Mouse (Mus musculus) layer of hippocampus, adult 9-10 months (tissue): ENCODE results near the gene Etl4.

Experiments used
- DNase-seq: peaks from one replicate; pipeline ENCODE4 v3.0.0; 2022; ENCODE audit warnings: low spot score

Gene Etl4

GRCm38 (mm10) chr2:20520636-20521595 is 611.3 kb downstream of the Etl4 start:
- DNase-seq: no peak

- no peak for DNase-seq
Observed at GRCm38 (mm10) chr2:20521686-20522285, 612.2 kb downstream of the Etl4 start.

GRCm38 (mm10) chr2:20523636-20524035 is 614.1 kb downstream of the Etl4 start:
- DNase-seq: no peak

DNA sequence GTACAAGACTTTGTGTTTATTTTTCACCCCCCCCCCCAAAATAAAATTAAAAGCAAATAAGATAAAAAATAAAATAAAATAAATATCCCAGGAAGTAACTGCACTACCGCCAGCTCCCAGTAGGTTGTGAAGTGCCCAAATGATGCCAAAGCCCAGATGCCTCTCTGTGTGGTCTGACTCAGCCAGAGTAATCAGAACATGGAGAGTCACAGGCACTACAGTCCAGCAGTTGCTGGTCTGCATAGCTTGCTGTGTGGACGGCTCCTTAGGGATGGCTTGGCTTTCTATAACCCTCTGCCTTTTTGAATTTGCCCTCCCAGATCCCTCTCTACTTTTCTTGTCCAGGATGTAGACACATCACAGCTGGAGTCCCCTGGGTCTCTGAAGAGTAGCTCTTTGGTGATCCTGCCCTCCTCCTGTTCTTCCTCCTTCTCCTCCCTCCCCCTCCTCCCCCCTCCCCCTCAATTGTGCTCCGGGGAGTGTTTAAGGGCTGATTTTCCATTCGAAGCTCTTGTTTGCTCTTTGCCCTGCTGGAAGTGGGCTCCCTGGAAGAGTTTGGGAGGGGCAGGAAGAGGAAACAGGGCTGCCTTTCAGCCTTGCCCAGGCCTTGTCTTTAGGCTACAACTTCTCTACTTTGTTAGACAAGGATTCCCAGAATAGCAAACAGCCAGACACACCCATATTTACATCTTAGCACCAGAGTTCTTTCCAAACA is 616.5 kb downstream of the Etl4 start:
- DNase-seq: no peak

DNA sequence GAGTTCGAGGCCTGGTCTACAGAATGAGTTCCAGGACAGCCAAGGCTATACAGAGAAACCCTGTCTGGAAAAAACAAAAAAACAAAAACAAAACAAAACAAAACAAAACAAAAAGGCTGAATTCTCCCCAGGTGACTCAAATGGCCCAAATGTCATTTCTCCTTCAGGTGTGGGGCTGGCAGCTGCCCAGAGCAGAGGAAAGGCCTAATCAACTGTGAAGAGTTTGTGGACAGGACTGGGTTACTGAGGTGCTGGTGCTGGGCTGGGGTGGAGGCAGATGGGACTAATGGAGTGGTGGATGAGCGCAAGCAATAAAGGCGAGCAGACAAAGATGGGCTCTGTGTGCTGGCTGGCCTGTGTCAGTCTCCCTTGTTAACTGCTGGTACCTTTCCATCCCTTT is 617.3 kb downstream of the Etl4 start:
- no peak for DNase-seq

DNA sequence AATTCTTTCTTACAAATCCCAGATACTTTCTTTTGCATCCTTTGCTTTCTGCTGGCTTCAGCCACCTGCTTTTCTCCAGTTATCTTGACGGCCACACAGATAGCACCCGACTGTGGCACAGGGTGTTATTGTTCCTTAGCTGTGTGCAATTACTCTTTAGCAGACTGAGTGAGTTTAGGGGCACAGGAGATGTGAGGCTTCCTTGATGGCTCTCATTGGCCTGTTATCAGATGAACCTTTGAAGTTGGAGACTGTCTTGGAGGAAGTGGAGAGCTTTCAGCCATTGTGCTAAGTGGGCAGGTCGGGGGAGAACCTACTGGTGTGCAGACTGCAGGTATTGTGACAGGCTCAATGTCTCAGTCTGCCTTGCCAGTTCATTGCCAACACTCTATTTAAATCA is 623.0 kb downstream of the Etl4 start:
- DNase-seq: no peak

GRCm38 (mm10) chr2:20537785-20538184 is 628.2 kb downstream of the Etl4 start:
- no peak for DNase-seq

DNA sequence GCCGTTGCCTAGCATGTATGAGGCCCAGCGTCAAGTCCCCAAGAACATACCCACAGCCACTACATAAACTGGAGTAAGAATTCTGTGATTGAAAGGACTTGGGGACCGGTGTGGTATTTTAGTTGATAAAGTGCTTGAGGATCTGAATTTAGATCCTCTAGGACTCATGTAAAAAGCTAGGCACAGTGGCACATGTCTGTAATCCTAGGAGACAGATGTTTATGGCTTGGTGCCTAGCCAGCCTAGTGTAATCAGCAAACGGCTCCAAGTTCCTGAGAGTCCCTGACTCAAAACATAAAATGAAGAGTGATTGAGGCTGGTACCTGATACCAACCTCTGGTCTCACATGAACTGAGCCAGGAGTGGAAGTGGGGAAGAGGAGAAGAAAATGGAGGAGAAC is 629.3 kb downstream of the Etl4 start:
- DNase-seq: no peak

GRCm38 (mm10) chr2:20541261-20541660 is 631.7 kb downstream of the Etl4 start:
- no peak for DNase-seq

- no peak for DNase-seq
Observed at GRCm38 (mm10) chr2:20542286-20542685, 632.7 kb downstream of the Etl4 start.

DNA sequence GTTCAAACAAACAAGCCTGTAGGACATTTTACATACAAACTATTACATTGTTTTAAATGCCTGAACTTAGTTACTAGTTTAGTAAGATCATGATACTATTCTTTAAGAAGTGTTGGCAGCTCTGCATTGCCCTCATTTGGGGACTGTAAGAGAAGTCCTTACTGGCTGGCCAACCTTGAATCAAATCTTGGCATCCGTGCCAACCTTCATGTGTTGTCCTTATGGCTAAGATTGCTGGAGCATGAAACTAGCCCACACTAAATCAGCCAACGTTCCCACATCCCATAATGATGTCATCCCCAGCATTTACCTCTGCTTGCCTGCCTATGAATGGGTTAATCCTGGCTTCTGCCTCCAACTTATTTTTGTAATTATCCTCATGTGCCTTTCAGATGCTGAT is 636.0 kb downstream of the Etl4 start:
- no peak for DNase-seq

- no peak for DNase-seq
Observed at GRCm38 (mm10) chr2:20546496-20547348, 637.1 kb downstream of the Etl4 start.

DNA sequence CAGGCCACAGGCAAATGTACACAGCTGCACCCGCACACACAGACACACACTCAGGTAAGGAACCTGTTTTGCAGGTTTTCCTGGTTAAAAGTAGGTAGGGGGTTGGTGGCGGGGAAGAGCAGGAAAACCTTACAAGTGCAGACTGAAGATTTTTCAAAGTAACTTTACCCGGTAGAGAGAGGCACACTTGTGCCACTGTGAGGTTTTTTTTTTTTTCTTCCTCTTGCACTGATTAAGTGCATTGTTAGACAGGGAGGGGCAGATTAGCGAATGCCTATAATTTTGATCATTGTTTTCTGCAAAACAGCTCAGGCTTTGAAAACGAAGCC is 637.7 kb downstream of the Etl4 start:
- DNase-seq: no peak

- no peak for DNase-seq
Observed at GRCm38 (mm10) chr2:20547686-20548624, 638.4 kb downstream of the Etl4 start.

DNA sequence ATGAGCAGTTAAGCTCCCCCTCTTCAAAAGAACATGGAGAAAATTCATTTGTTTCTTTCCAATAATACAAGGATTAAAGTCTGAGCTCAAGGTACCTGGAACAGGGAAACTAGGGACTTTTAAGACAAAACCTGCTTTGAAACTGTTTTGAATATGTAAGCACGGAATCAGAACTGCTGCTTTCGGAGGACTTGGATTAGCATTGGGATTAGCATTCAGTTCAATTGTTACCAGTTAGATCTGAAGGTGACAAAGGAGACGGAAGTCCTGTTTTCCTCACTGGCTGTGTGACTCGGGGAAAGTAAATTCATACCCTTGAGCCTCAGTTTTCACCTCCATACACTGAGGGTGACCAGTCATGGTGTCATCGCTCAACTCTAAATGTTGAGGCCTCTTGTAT is 639.5 kb downstream of the Etl4 start:
- no peak for DNase-seq

DNA sequence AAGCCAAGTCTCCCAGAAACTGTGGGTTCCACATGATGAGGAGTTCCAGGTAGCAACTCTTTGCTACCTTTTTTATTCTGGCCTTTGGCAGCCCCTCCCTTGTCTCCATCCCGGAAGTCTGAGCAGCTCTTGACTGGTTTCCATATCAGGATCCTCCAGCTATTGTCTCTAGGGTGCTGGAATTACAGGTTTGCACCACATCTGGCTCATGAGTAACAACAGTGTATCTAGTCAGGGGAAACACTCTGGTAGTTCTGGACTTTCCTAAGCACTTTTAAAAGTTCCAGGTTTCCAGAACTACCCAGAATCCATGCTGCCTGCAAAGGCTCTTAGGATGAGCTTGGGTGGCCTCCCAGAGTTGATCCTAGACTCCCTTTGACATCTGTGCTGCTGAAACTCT is 640.4 kb downstream of the Etl4 start:
- DNase-seq: no peak

- no peak for DNase-seq
Observed at GRCm38 (mm10) chr2:20555706-20556105, 646.1 kb downstream of the Etl4 start.

- DNase-seq: no peak
Observed at GRCm38 (mm10) chr2:20559083-20559482, 649.5 kb downstream of the Etl4 start.

DNA sequence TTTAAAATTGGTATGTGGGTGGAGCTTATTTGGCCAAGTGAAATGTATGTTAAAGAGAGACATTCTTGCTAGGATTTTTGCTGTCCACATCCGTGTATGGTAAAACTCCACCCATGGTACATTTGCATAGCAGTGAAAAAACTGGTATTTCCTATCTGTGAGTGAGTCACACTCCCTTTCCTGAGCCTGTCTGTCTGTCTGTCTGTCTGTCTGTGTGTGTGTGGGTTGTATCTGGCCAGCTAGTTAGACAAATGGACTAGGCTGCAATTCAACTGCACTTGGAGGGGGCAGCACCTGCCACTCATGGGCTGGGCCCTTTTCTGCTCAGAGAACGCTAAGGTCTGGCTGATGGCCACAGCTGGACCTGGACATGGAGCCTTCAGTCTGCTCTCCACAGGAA is 650.1 kb downstream of the Etl4 start:
- DNase-seq: no peak

- DNase-seq: no peak
Observed at GRCm38 (mm10) chr2:20560581-20560980, 651.0 kb downstream of the Etl4 start.

DNA sequence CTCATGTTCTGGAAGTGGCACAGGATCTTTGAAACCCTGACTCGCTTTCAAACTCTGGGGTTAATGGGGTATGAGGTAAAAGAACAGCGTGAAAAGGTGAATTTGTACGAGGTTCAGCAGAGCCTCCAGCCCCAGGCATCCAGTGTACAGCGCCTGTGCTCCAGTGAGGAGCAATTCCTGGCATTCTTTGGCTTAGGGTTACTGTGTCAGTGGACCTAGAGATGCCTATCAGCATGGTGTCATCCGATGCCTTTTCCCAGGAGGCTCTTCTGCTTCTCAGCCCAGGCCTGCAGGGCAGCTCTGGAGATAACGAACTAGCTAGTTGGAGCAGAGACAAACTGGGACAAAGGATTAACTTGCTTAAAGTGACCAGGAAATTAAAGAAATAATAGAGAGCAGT is 653.5 kb downstream of the Etl4 start:
- no peak for DNase-seq
